Mouse (Mus musculus) liver, embryonic 11.5 days (tissue): ENCODE measurements around the gene Grm8. TPM values are rescaled to one million over a fixed set of nuclear protein-coding genes. Genes with fewer than 3 reads are reported as not detected.

Experiments
- ATAC-seq: fragments of 200-750 bp; cut with Nextera tagmentation; replicated peaks from 2 replicates; pipeline ENCODE4 v1.8.0; 2017; ENCODE audit warnings: moderate number of reproducible peaks, mild to moderate bottlenecking, moderate TSS enrichment, moderate library complexity; ENCODE audit not compliant: low FRiP score
- DNase-seq: peaks from one replicate; pipeline ENCODE4 v3.0.0-alpha.2; 2017; ENCODE audit warnings: low spot score
- H3K27ac ChIP-seq: fragments of 300-500 bp; sonication (generic); 2 replicates; pipeline ENCODE4 v1.5.1; 2014; ENCODE audit warnings: mild to moderate bottlenecking, low read depth, low read length, control low read depth
- H3K27me3 ChIP-seq: fragments of 300-500 bp; sonication (generic); replicated peaks from 2 replicates; pipeline ENCODE4 v1.6.1; 2014; ENCODE audit warnings: low read length, mixed read lengths; ENCODE audit not compliant: control insufficient read depth, insufficient read depth
- H3K36me3 ChIP-seq: fragments of 300-500 bp; sonication (generic); 2 replicates; pipeline ENCODE4 v1.6.1; 2014; ENCODE audit warnings: mild to moderate bottlenecking, low read length, moderate library complexity, mixed read lengths; ENCODE audit not compliant: control insufficient read depth, insufficient read depth
- H3K4me1 ChIP-seq: fragments of 300-500 bp; sonication (generic); replicated peaks from 2 replicates; pipeline ENCODE4 v1.6.1; 2014; ENCODE audit warnings: low read length, mixed read lengths; ENCODE audit not compliant: control insufficient read depth, insufficient read depth
- H3K4me2 ChIP-seq: fragments of 300-500 bp; sonication (generic); 2 replicates; pipeline ENCODE4 v1.6.1; 2014; ENCODE audit warnings: mild to moderate bottlenecking, control low read depth, moderate library complexity
- H3K4me3 ChIP-seq: fragments of 300-500 bp; sonication (generic); 2 replicates; pipeline ENCODE4 v1.5.1; 2014; ENCODE audit warnings: low read depth, low read length, control low read depth
- H3K9ac ChIP-seq: fragments of 300-500 bp; sonication (generic); 2 replicates; pipeline ENCODE4 v1.6.1; 2014; ENCODE audit warnings: low read depth, low read length, control low read depth
- H3K9me3 ChIP-seq: fragments of 300-500 bp; sonication (generic); 2 replicates; pipeline ENCODE4 v1.6.1; 2016; ENCODE audit warnings: low read length, inconsistent platforms, mixed read lengths; ENCODE audit not compliant: control insufficient read depth
- WGBS: fragments of 180-500 bp; shearing (Covaris S2); extraction: QIAGEN DNeasy Blood & Tissue Kit; methylation state at CpG from one replicate; pipeline ENCODE4 v1.1.7; 2014; 5-methylcytosine and 5-hydroxymethylcytosine counted together
- polyA plus RNA-seq: library from polyadenylated mRNA; unstranded; fragments of >200 nt; fragmentation: Nextera tagmentation; extraction: Ambion mirVana; gene quantifications from 2 replicates; pipeline ENCODE4 v1.2.1, GENCODE M21; 2014

Gene Grm8
- polyA plus RNA-seq, 1 experiment from 2014 or later, result 0.29 TPM

DNA sequence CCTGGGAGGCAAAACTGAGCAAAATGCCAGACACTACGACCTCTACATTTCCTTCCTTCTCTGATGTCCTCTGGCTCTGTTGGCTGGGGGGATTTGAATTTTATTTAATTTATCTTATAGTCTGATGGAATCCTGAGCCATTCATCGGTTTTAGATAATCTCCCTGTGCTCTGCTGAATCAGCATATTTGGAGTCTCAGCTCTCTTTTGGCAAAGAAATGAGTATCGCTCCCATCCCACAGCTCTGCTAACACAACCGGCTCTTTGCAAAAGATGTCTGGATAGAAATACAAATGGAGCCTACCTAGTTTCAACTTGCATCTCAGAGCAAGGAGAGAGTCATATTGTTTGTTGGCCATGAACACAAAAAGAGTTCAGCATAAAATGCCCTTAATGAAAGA is 388.5 kb downstream of the Grm8 start:
- H3K27ac ChIP-seq, result no peak overlapping the region
- H3K4me1 ChIP-seq, result no peaks in the 10 kb centered on the region
- DNase-seq (no peak), ATAC-seq (no peak)
- H3K4me3 ChIP-seq, result no peak overlapping the region
- H3K9me3 ChIP-seq, result no peaks in the 10 kb centered on the region
- H3K27me3 ChIP-seq, result no peaks in the 10 kb centered on the region
- H3K4me2 ChIP-seq, result no peak overlapping the region
- no peak overlapping the region for H3K9ac ChIP-seq
- no peaks in the 10 kb centered on the region for H3K36me3 ChIP-seq
- WGBS, result 66% methylated on average over 4 of the region's 4 CpGs

DNA sequence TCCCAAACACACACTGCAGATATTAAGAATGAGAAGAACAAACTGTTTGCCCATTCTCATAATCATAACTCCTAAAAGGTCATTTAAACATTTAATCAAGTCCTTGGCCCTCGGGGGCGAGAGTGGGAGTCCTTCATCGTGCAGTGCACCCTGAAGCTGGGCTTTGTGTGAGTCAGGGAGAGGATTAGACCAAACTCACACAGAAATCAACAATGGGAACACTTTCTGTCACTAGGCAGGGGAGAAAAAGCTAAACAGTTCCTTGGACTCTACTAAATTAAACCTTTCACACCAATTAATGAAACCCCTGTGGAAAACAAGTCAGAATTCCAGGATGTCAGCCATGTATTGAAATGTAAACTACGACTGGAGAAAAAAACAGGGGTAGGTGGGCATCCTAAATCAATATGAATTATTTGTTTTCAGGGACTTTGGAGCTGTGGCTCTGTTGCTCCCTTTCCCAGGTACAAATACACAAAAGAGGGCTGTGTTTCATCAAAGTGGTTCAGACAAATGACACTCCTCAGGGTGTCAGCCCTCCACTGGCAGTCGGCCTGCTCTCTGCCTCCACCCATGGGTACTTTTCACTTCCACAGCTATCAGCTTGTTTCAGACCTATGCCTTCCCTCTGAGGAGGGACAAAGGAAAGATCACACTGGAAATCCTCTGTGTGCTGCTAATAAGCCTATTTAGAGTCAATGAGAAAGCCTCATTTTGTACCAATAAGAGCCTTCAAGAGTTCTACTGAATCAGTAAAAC is 389.1 kb downstream of the Grm8 start:
- Histone ChIP-seq H3K4me2 (no peak overlapping the region), H3K4me3 (no peak overlapping the region), H3K9me3 (no peaks in the 10 kb centered on the region), H3K36me3 (no peaks in the 10 kb centered on the region), H3K9ac (no peak overlapping the region), H3K27ac (no peak overlapping the region), H3K27me3 (no peaks in the 10 kb centered on the region), H3K4me1 (no peaks in the 10 kb centered on the region)
- WGBS, result 44% methylated on average over 5 of the region's 5 CpGs
- ATAC-seq (no peak), DNase-seq (no peak)

GRCm38 (mm10) chr6:27689382-27689781 is 445.6 kb downstream of the Grm8 start:
- no peaks in the 10 kb centered on the region for H3K9me3 ChIP-seq
- H3K9ac ChIP-seq, result no peak overlapping the region
- no peaks in the 10 kb centered on the region for H3K27me3 ChIP-seq
- H3K4me2 ChIP-seq, result no peak overlapping the region
- H3K4me1 ChIP-seq, result no peaks in the 10 kb centered on the region
- no peaks in the 10 kb centered on the region for H3K36me3 ChIP-seq
- 85% methylated on average over 3 of the region's 3 CpGs for WGBS
- DNase-seq (no peak), ATAC-seq (no peak)
- no peak overlapping the region for H3K27ac ChIP-seq
- no peak overlapping the region for H3K4me3 ChIP-seq

DNA sequence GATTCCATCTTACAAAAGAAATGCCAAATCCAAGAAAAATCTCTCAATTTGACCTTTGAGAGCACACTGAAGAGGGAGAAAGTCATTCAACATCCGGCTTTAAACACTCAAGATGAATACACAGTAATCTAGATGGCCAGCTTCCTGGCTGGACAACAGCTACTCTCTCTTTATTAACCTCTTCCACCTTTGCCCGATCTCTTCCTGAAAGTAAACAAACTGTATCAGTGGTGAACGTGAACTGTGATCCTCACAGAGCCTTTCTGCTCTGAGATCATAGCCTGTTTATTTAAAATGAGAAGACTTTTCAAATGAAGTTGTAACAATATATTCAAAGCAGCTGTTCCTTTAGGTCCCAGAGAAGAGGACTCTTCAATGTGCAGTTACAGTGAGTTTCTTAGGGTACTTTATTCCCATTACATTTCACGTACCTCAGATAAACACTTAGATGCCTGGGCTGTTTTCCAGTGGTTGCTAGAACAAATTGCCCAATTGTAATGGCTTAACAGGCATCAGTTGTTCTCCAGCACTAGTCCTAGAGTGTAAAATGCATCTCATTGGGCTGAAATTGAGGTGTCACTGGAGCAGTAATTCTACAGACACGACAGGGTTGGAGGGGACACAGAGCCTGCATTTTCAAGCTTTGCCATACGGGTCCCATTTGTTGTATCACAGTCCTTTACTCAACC is 473.1 kb downstream of the Grm8 start:
- Histone ChIP-seq H3K4me3 (no peak overlapping the region), H3K4me1 (no peaks in the 10 kb centered on the region), H3K9ac (no peak overlapping the region), H3K9me3 (no peaks in the 10 kb centered on the region), H3K27me3 (no peaks in the 10 kb centered on the region), H3K4me2 (no peak overlapping the region), H3K36me3 (no peaks in the 10 kb centered on the region), H3K27ac (no peak overlapping the region)
- no peak for DNase-seq
- ATAC-seq, result 0 out of 2 replicates have a peak, but pooled peaks have one; percentile 45
- 60% methylated on average over 6 of the region's 6 CpGs for WGBS

- Histone ChIP-seq H3K9ac (no peak overlapping the region), H3K36me3 (no peaks in the 10 kb centered on the region), H3K27me3 (no peaks in the 10 kb centered on the region), H3K4me3 (no peak overlapping the region), H3K9me3 (no peaks in the 10 kb centered on the region), H3K4me2 (no peak overlapping the region), H3K4me1 (no peaks in the 10 kb centered on the region), H3K27ac (no peak overlapping the region)
- WGBS, result 57% methylated on average over 1 of the region's 1 CpGs
- DNase-seq (no peak), ATAC-seq (no peak)
These were observed 477.5 kb downstream of the Grm8 start for GRCm38 (mm10) chr6:27657520-27657919.

- WGBS, result 69% methylated on average over 1 of the region's 1 CpGs
- no peak for ATAC-seq
These were observed 488.5 kb downstream of the Grm8 start for GRCm38 (mm10) chr6:27646503-27646902.

DNA sequence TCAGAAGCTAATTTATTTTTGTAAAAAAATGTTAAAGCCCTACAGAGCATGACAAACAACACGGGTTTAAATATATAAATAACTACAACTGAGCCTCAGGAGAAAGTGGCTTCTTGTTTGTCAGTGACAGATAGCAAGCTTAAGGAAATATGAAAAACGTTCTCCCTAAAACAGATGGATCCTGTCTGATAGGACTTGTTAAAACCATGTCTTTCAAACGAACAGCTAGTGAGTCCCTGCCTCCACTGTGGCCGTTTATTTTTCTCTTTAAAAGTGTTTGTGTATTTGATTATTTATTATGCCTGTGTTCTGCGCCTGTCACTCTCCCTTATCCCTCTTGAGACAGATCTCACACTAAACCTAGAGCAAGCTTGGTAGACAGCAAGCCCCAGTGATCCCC is 489.9 kb downstream of the Grm8 start:
- H3K36me3 ChIP-seq, result no peaks in the 10 kb centered on the region
- no peak overlapping the region for H3K27ac ChIP-seq
- no peaks in the 10 kb centered on the region for H3K27me3 ChIP-seq
- H3K9ac ChIP-seq, result no peak overlapping the region
- no peaks in the 10 kb centered on the region for H3K4me1 ChIP-seq
- H3K4me3 ChIP-seq, result no peak overlapping the region
- H3K9me3 ChIP-seq, result no peaks in the 10 kb centered on the region
- no peak for ATAC-seq
- no peak overlapping the region for H3K4me2 ChIP-seq
- WGBS, result 52% methylated on average over 5 of the region's 5 CpGs
- DNase-seq, result no peak

More at GRCm38 (mm10) chr6:27646503-27646902, 488.5 kb downstream of the Grm8 start:
- Histone ChIP-seq H3K27ac (no peak overlapping the region), H3K4me3 (no peak overlapping the region), H3K9ac (no peak overlapping the region), H3K27me3 (no peaks in the 10 kb centered on the region), H3K36me3 (no peaks in the 10 kb centered on the region), H3K9me3 (no peaks in the 10 kb centered on the region), H3K4me1 (no peaks in the 10 kb centered on the region), H3K4me2 (no peak overlapping the region)
- no peak for DNase-seq

GRCm38 (mm10) chr6:27635898-27636297 is 499.1 kb downstream of the Grm8 start:
- H3K4me2 ChIP-seq, result no peak overlapping the region
- no peaks in the 10 kb centered on the region for H3K27me3 ChIP-seq
- no peak overlapping the region for H3K4me3 ChIP-seq
- H3K27ac ChIP-seq, result no peak overlapping the region
- ATAC-seq, result no peak
- DNase-seq, result no peak
- H3K36me3 ChIP-seq, result no peaks in the 10 kb centered on the region
- 77% methylated on average over 3 of the region's 3 CpGs for WGBS
- no peak overlapping the region for H3K9ac ChIP-seq
- H3K9me3 ChIP-seq, result no peaks in the 10 kb centered on the region
- no peaks in the 10 kb centered on the region for H3K4me1 ChIP-seq

GRCm38 (mm10) chr6:27617472-27617871 is 517.5 kb downstream of the Grm8 start:
- Histone ChIP-seq H3K27me3 (no peaks in the 10 kb centered on the region), H3K4me1 (no peaks in the 10 kb centered on the region), H3K36me3 (no peaks in the 10 kb centered on the region), H3K9me3 (no peaks in the 10 kb centered on the region), H3K4me3 (no peak overlapping the region), H3K9ac (no peak overlapping the region), H3K4me2 (no peak overlapping the region), H3K27ac (no peak overlapping the region)
- ATAC-seq, result no peak
- no peak for DNase-seq
- 79% methylated on average over 4 of the region's 4 CpGs for WGBS
